28 mouse cellular contexts compared by ENCODE assay signal in the genomic region with DNA sequence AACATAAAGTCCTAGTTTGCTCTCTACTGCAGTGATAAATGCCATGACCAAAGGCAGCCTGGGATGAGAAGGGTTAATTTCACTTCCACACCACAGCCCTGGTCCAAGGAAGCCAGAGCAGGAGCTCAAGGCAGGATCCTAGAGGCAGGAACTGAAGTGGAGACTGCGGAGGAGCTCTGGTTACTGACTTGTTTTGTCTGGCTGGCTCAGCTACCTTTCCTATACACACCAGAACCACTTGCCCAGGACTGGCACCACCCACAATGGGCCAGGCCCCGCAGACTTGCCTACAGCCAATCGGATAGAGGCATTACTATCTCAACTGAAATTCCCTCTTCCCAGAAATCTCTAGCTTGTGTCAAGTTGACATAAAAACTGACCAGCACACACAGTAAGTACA.
"Had no signal": no experiment of that assay in that cellular context is flagged by ENCODE, and none has a peak within 500 bp of the region (broad histone marks: within the 10 kb centered on the region; RNA-seq: fewer than 3 reads in every experiment).

No protein-coding gene starts in this region.

- H3K9me3 ChIP-seq: embryonic facial prominence, embryonic 10.5 days; embryonic facial prominence, embryonic 12.5 days; embryonic facial prominence, embryonic 13.5 days; embryonic facial prominence, embryonic 15.5 days; forebrain, embryonic 10.5 days; forebrain, embryonic 12.5 days; forebrain, embryonic 13.5 days; forebrain, embryonic 15.5 days had no signal

- H3K27me3 ChIP-seq: embryonic facial prominence, embryonic 12.5 days; embryonic facial prominence, embryonic 13.5 days; embryonic facial prominence, embryonic 15.5 days; forebrain, embryonic 12.5 days; forebrain, embryonic 13.5 days; forebrain, embryonic 15.5 days had no signal

- DNase-seq: cerebellum, adult 2 months; cerebellum, adult 8-10 months; cerebellum, adult 9-10 months; cerebellum, adult 9-11 months; cerebellum, postnatal 10 days; cerebellum, postnatal 14 days; cerebellum, postnatal 25 days; cerebellum, postnatal 36 days; embryo, embryonic 11 days; forebrain, postnatal 0 days; gastrocnemius, adult 2 months; gastrocnemius, postnatal 10 days; gastrocnemius, postnatal 14 days; gastrocnemius, postnatal 25 days; gastrocnemius, postnatal 36 days; heart, adult 18-20 months; heart, adult 2 months had no signal

- ATAC-seq: forebrain, embryonic 13.5 days; forebrain, embryonic 14.5 days; forebrain, embryonic 15.5 days; forebrain, embryonic 16.5 days; forebrain, postnatal 0 days had no signal

- H3K4me1 ChIP-seq: forebrain, embryonic 15.5 days had no signal

- H3K27ac ChIP-seq: embryonic facial prominence, embryonic 15.5 days; forebrain, embryonic 12.5 days; forebrain, embryonic 13.5 days; forebrain, embryonic 15.5 days; gastrocnemius, adult 2 months; heart, adult 2 months had no signal

- H3K4me2 ChIP-seq: embryonic facial prominence, embryonic 12.5 days; embryonic facial prominence, embryonic 13.5 days; embryonic facial prominence, embryonic 15.5 days; forebrain, embryonic 12.5 days; forebrain, embryonic 13.5 days; forebrain, embryonic 15.5 days had no signal

- H3K9ac ChIP-seq: embryonic facial prominence, embryonic 12.5 days; embryonic facial prominence, embryonic 13.5 days; embryonic facial prominence, embryonic 15.5 days; forebrain, embryonic 12.5 days; forebrain, embryonic 13.5 days; forebrain, embryonic 15.5 days; forebrain, postnatal 0 days had no signal

- H3K36me3 ChIP-seq: embryonic facial prominence, embryonic 10.5 days; embryonic facial prominence, embryonic 12.5 days; embryonic facial prominence, embryonic 13.5 days; embryonic facial prominence, embryonic 15.5 days; forebrain, embryonic 10.5 days; forebrain, embryonic 12.5 days; forebrain, embryonic 15.5 days had no signal

- H3K4me3 ChIP-seq: embryonic facial prominence, embryonic 10.5 days; embryonic facial prominence, embryonic 12.5 days; embryonic facial prominence, embryonic 13.5 days; embryonic facial prominence, embryonic 15.5 days; erythroblast, embryonic 14.5 days; forebrain, embryonic 10.5 days; forebrain, embryonic 12.5 days; forebrain, embryonic 13.5 days; forebrain, embryonic 15.5 days; gastrocnemius, adult 2 months; heart, adult 2 months had no signal
